Mouse (Mus musculus): ENCODE data around the gene Dhdh. TPM values are rescaled to one million over a fixed set of nuclear protein-coding genes. Genes with fewer than 3 reads are reported as not detected.

The Dhdh gene
- polyA plus RNA-seq, 1 experiment from 2014 or later, result 6.8 TPM

GRCm38 (mm10) chr7:45426556-45426955, 62.0 kb downstream of the Dhdh start:
- peaks cover 5% of the 10 kb centered on the region for H3K27me3 ChIP-seq (ENCODE audit: low read depth, poor library complexity, severe bottlenecking)
- no peaks in the 10 kb centered on the region for H3K4me1 ChIP-seq
- no peak for DNase-seq (ENCODE audit: low spot score)
- WGBS, result 97% methylated on average over 8 of the region's 8 CpGs
- H3K9me3 ChIP-seq (replicated peaks), result no peaks in the 10 kb centered on the region
- peaks cover 100% of the 10 kb centered on the region for H3K36me3 ChIP-seq
- H3K4me3 ChIP-seq, result no peak overlapping the region
- no peak overlapping the region for H3K27ac ChIP-seq (replicated peaks)

DNA sequence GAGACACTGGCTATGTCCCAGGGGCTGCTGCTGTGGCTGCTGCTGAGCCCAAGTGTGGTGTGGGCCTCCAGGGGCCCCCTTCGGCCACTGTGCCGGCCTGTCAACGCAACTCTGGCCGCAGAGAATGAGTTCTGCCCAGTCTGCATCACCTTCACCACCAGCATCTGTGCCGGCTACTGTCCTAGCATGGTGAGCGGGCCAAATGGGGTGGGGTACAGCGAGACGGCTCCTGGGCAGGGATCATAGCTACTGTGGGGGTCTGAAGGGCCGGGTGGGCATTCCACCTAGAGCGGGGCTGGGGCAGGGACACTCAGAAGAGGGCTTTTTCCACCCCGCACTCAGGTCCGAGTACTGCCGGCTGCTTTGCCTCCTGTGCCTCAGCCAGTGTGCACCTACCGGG, 67.4 kb downstream of the Dhdh start:
- Histone ChIP-seq H3K4me1 (peaks cover 21% of the 10 kb centered on the region), H3K27ac (replicated peaks) (no peak overlapping the region), H3K9me3 (replicated peaks) (no peaks in the 10 kb centered on the region), H3K27me3 (ENCODE audit: low read depth, poor library complexity, severe bottlenecking) (peaks cover 59% of the 10 kb centered on the region), H3K36me3 (peaks cover 63% of the 10 kb centered on the region), H3K4me3 (no peak overlapping the region)
- 92% methylated on average over 14 of the region's 14 CpGs for WGBS
- DNase-seq (ENCODE audit: low spot score), result no peak

Small RNA genes lying within 50 kb of the gene (microRNA-seq; reads per million reads assigned to microRNA genes)
- 0.90 reads per million for gene Gm22133

Other genes with a start within 250 kb of the Dhdh start
- gene Cd37, start 249.7 kb downstream of the Dhdh start, polyA plus RNA-seq (2016; fragmentation: Nextera tagmentation; extraction: Ambion mirVana), result 0.43 and 0.65 TPM in 2 replicates
- 0.07 TPM in 1 of 2 replicates, not detected in the other for gene Slc6a16, start 247.7 kb downstream of the Dhdh start, polyA plus RNA-seq (2016; fragmentation: Nextera tagmentation; extraction: Ambion mirVana)
- gene Slc6a21, start 211.3 kb downstream of the Dhdh start, polyA plus RNA-seq (2016; fragmentation: Nextera tagmentation; extraction: Ambion mirVana), result not detected in 2 replicates
- gene Trpm4, start 155.0 kb downstream of the Dhdh start, polyA plus RNA-seq (2016; fragmentation: Nextera tagmentation; extraction: Ambion mirVana), result 7.0 and 9.6 TPM in 2 replicates
- gene Hrc, start 153.5 kb downstream of the Dhdh start, polyA plus RNA-seq (2016; fragmentation: Nextera tagmentation; extraction: Ambion mirVana), result 0.12 and 0.29 TPM in 2 replicates
- 6.4 and 7.4 TPM in 2 replicates for gene Ppfia3, start 121.8 kb downstream of the Dhdh start, polyA plus RNA-seq (2016; fragmentation: Nextera tagmentation; extraction: Ambion mirVana)
- 1.0 and 1.4 TPM in 2 replicates for gene Lin7b, start 118.2 kb downstream of the Dhdh start, polyA plus RNA-seq (2016; fragmentation: Nextera tagmentation; extraction: Ambion mirVana)
- gene Snrnp70, start 93.1 kb downstream of the Dhdh start, polyA plus RNA-seq (2016; fragmentation: Nextera tagmentation; extraction: Ambion mirVana), result 254 and 268 TPM in 2 replicates
- not detected in 2 replicates for gene Kcna7, start 83.2 kb downstream of the Dhdh start, polyA plus RNA-seq (2016; fragmentation: Nextera tagmentation; extraction: Ambion mirVana)
- gene Ntf5, start 75.1 kb downstream of the Dhdh start, polyA plus RNA-seq (2016; fragmentation: Nextera tagmentation; extraction: Ambion mirVana), result 0.51 and 0.61 TPM in 2 replicates
- gene Lhb, start 68.0 kb downstream of the Dhdh start, polyA plus RNA-seq (2016; fragmentation: Nextera tagmentation; extraction: Ambion mirVana), result not detected in 2 replicates
- gene Gys1, start 54.0 kb downstream of the Dhdh start, polyA plus RNA-seq (2016; fragmentation: Nextera tagmentation; extraction: Ambion mirVana), result 41.7 and 41.9 TPM in 2 replicates
- gene Ruvbl2, start 50.7 kb downstream of the Dhdh start, polyA plus RNA-seq (2016; fragmentation: Nextera tagmentation; extraction: Ambion mirVana), result 202 and 222 TPM in 2 replicates
- 5,695 and 6,139 TPM in 2 replicates for gene Ftl1, start 28.9 kb downstream of the Dhdh start, polyA plus RNA-seq (2016; fragmentation: Nextera tagmentation; extraction: Ambion mirVana)
- 240 and 265 TPM in 2 replicates for gene Bax, start 21.9 kb downstream of the Dhdh start, polyA plus RNA-seq (2016; fragmentation: Nextera tagmentation; extraction: Ambion mirVana)
- gene Tulp2, start 6.9 kb downstream of the Dhdh start, polyA plus RNA-seq (2016; fragmentation: Nextera tagmentation; extraction: Ambion mirVana), result 0.15 and 0.21 TPM in 2 replicates
- 0.34 TPM in 1 of 2 replicates, not detected in the other for gene Gm45808, start 2.0 kb downstream of the Dhdh start, polyA plus RNA-seq (2016; fragmentation: Nextera tagmentation; extraction: Ambion mirVana)
- gene Nucb1, start 21.6 kb upstream of the Dhdh start, polyA plus RNA-seq (2016; fragmentation: Nextera tagmentation; extraction: Ambion mirVana), result 105 and 112 TPM in 2 replicates
- gene Ppp1r15a, start 37.5 kb upstream of the Dhdh start, polyA plus RNA-seq (2016; fragmentation: Nextera tagmentation; extraction: Ambion mirVana), result 15.0 and 18.6 TPM in 2 replicates
- gene Plekha4, start 37.5 kb upstream of the Dhdh start, polyA plus RNA-seq (2016; fragmentation: Nextera tagmentation; extraction: Ambion mirVana), result 0.78 and 1.1 TPM in 2 replicates
- gene Hsd17b14, start 66.1 kb upstream of the Dhdh start, polyA plus RNA-seq (2016; fragmentation: Nextera tagmentation; extraction: Ambion mirVana), result 0.43 and 0.55 TPM in 2 replicates
- gene Bcat2, start 81.3 kb upstream of the Dhdh start, polyA plus RNA-seq (2016; fragmentation: Nextera tagmentation; extraction: Ambion mirVana), result 32.2 and 38.2 TPM in 2 replicates
- not detected in 2 replicates for gene Fgf21, start 126.7 kb upstream of the Dhdh start, polyA plus RNA-seq (2016; fragmentation: Nextera tagmentation; extraction: Ambion mirVana)
- gene Fut1, start 128.5 kb upstream of the Dhdh start, polyA plus RNA-seq (2016; fragmentation: Nextera tagmentation; extraction: Ambion mirVana), result not detected in 2 replicates
- gene Izumo1, start 133.0 kb upstream of the Dhdh start, polyA plus RNA-seq (2016; fragmentation: Nextera tagmentation; extraction: Ambion mirVana), result 0.16 TPM in 1 of 2 replicates, not detected in the other
- 4.8 and 5.5 TPM in 2 replicates for gene Rasip1, start 138.7 kb upstream of the Dhdh start, polyA plus RNA-seq (2016; fragmentation: Nextera tagmentation; extraction: Ambion mirVana)
- gene Mamstr, start 151.2 kb upstream of the Dhdh start, polyA plus RNA-seq (2016; fragmentation: Nextera tagmentation; extraction: Ambion mirVana), result 2.1 and 3.3 TPM in 2 replicates
- gene Fut2, start 177.6 kb upstream of the Dhdh start, polyA plus RNA-seq (2016; fragmentation: Nextera tagmentation; extraction: Ambion mirVana), result 0.05 TPM in 1 of 2 replicates, not detected in the other
- gene Ntn5, start 195.2 kb upstream of the Dhdh start, polyA plus RNA-seq (2016; fragmentation: Nextera tagmentation; extraction: Ambion mirVana), result 0.46 and 0.48 TPM in 2 replicates
- 0.32 and 0.34 TPM in 2 replicates for gene Sec1, start 205.6 kb upstream of the Dhdh start, polyA plus RNA-seq (2016; fragmentation: Nextera tagmentation; extraction: Ambion mirVana)
- 4.6 and 4.9 TPM in 2 replicates for gene Car11, start 211.0 kb upstream of the Dhdh start, polyA plus RNA-seq (2016; fragmentation: Nextera tagmentation; extraction: Ambion mirVana)
- 2.1 and 2.9 TPM in 2 replicates for gene Dbp, start 216.3 kb upstream of the Dhdh start, polyA plus RNA-seq (2016; fragmentation: Nextera tagmentation; extraction: Ambion mirVana)
- gene Rpl18, start 226.7 kb upstream of the Dhdh start, polyA plus RNA-seq (2016; fragmentation: Nextera tagmentation; extraction: Ambion mirVana), result 965 and 1,116 TPM in 2 replicates
- gene Sphk2, start 229.2 kb upstream of the Dhdh start, polyA plus RNA-seq (2016; fragmentation: Nextera tagmentation; extraction: Ambion mirVana), result 32.3 and 32.8 TPM in 2 replicates
- gene Fam83e, start 232.4 kb upstream of the Dhdh start, polyA plus RNA-seq (2016; fragmentation: Nextera tagmentation; extraction: Ambion mirVana), result 1.7 and 2.0 TPM in 2 replicates
- not detected in 2 replicates for gene Spaca4, start 237.0 kb upstream of the Dhdh start, polyA plus RNA-seq (2016; fragmentation: Nextera tagmentation; extraction: Ambion mirVana)

All from midbrain, embryonic 10.5 days (tissue).